In genomic region chr4:150914290-150914733, GRCm38 (mm10) we compare ENCODE assay signal across 7 mouse cellular contexts. TPM values are rescaled to one million over a fixed set of nuclear protein-coding genes. Genes with fewer than 3 reads are reported as not detected.
DNase-seq lines count a peak whose midpoint lies in the region; ATAC-seq lines count a peak whose summit lies in the region.

Park7 (minus strand) TSS chr4:150914437.
Tnfrsf9 (plus strand) TSS chr4:150914562.

- H3K27ac ChIP-seq in intestine, embryonic 16.5 days (ENCODE audit: low read length): peak within 1 kb of the TSS; percentile 91
- H3K27ac ChIP-seq in midbrain, embryonic 11.5 days (ENCODE audit: low read depth, low read length): peak within 1 kb of the TSS; percentile 22; the same call in 1 of the 2 replicates

- H3K9ac ChIP-seq in intestine, embryonic 16.5 days (ENCODE audit: low read depth, low read length): peak within 1 kb of the TSS; percentile 89
- peak within 1 kb of the TSS; percentile 80 for H3K9ac ChIP-seq in midbrain, embryonic 11.5 days (ENCODE audit: low read length)

- H3K27me3 ChIP-seq in intestine, embryonic 16.5 days (replicated peaks; ENCODE audit: control insufficient read depth, insufficient read depth, low read length): no peaks in the 10 kb centered on the region
- H3K27me3 ChIP-seq in midbrain, embryonic 11.5 days (ENCODE audit: control insufficient read depth, insufficient read depth, low read length): no peaks in the 10 kb centered on the region

- intact Hi-C loops in gastrocnemius, postnatal 36 days (cut with DNase I): no loop called here
- intact Hi-C loops in left cerebral cortex, postnatal 36 days (cut with DNase I): no loop called here

- H3K4me3 ChIP-seq in intestine, embryonic 16.5 days (ENCODE audit: low read length): peak within 1 kb of the TSS; percentile 75
- peak within 1 kb of the TSS; percentile 51 for H3K4me3 ChIP-seq in midbrain, embryonic 11.5 days (ENCODE audit: low read depth, low read length)

- peak within 1 kb of the TSS; percentile 72 for H3K4me2 ChIP-seq in intestine, embryonic 16.5 days (ENCODE audit: low read depth, low read length)
- peak within 1 kb of the TSS; percentile 71 for H3K4me2 ChIP-seq in midbrain, embryonic 11.5 days

- no peaks in the 10 kb centered on the region for H3K36me3 ChIP-seq in intestine, embryonic 16.5 days (ENCODE audit: control insufficient read depth, insufficient read depth, low read length)
- H3K36me3 ChIP-seq in midbrain, embryonic 11.5 days (ENCODE audit: control insufficient read depth, insufficient read depth, low read length): no peaks in the 10 kb centered on the region

- ATAC-seq in intestine, embryonic 16.5 days: peak; percentile 89
- ATAC-seq in midbrain, embryonic 11.5 days (ENCODE audit: low FRiP score): peak; percentile 86

- H3K9me3 ChIP-seq in intestine, embryonic 16.5 days (ENCODE audit: control insufficient read depth, low read length): no peaks in the 10 kb centered on the region
- H3K9me3 ChIP-seq in midbrain, embryonic 11.5 days (ENCODE audit: control insufficient read depth, low read length): no peaks in the 10 kb centered on the region

- WGBS in intestine, embryonic 16.5 days: under 1% methylated on average over 48 of the region's 48 CpGs
- under 1% methylated on average over 48 of the region's 48 CpGs for WGBS in midbrain, embryonic 11.5 days

- H3K4me1 ChIP-seq in intestine, embryonic 16.5 days (ENCODE audit: control insufficient read depth, insufficient read depth, low read length): peaks cover 9% of the 10 kb centered on the region
- H3K4me1 ChIP-seq in midbrain, embryonic 11.5 days (ENCODE audit: control insufficient read depth, insufficient read depth, low read length): peaks cover 9% of the 10 kb centered on the region

- DNase-seq in adrenal gland, adult 18-20 months (ENCODE audit: low spot score in 2 of 2): peak; percentile 91 to 93
- DNase-seq in embryo, embryonic 11 days: peak; percentile 99
- peak; percentile 94 to 95 for DNase-seq in gastrocnemius, postnatal 36 days
- DNase-seq in left cerebral cortex, postnatal 36 days (ENCODE audit: low spot score in 2 of 2): peak; percentile 95 to 97
- DNase-seq in midbrain, embryonic 11.5 days (ENCODE audit: low spot score, missing footprints): peak; percentile 99
- peak; percentile 99 for DNase-seq in skeletal muscle tissue, adult 2 months (ENCODE audit: low read depth, low spot score)

RNA-seq across cellular contexts. Expression of gene Park7, which starts in this region (rescaled TPM):
- 100 to 1,000 TPM; 279 to 299 TPM for total RNA-seq in adrenal gland, adult 18-20 months (2021)
- 100 to 1,000 TPM; 795 to 846 TPM for total RNA-seq in gastrocnemius, postnatal 36 days (2021)
- 390 and 416 TPM in 2 replicates for polyA plus RNA-seq in intestine, embryonic 16.5 days (2015; fragmentation: Nextera tagmentation; extraction: Ambion mirVana)
- total RNA-seq in left cerebral cortex, postnatal 36 days (2021): 100 to 1,000 TPM; 184 to 211 TPM
- polyA plus RNA-seq in midbrain, embryonic 11.5 days (2014; fragmentation: Nextera tagmentation; extraction: Ambion mirVana): 383 and 406 TPM in 2 replicates

RNA-seq across cellular contexts. Expression of gene Tnfrsf9, which starts in this region (rescaled TPM):
- under 1 TPM in 1 of 2 experiments, not detected in 1; 0.33 TPM for total RNA-seq in adrenal gland, adult 18-20 months (2021)
- under 1 TPM in 1 of 2 experiments, not detected in 1; 0.30 TPM for total RNA-seq in gastrocnemius, postnatal 36 days (2021)
- polyA plus RNA-seq in intestine, embryonic 16.5 days (2015; fragmentation: Nextera tagmentation; extraction: Ambion mirVana): 2.4 and 2.5 TPM in 2 replicates
- total RNA-seq in left cerebral cortex, postnatal 36 days (2021): under 1 TPM; 0.37 to 0.59 TPM
- 0.18 and 0.30 TPM in 2 replicates for polyA plus RNA-seq in midbrain, embryonic 11.5 days (2014; fragmentation: Nextera tagmentation; extraction: Ambion mirVana)

Comparison
In these comparisons a context has a peak if more than half of its experiments do, and no peak if none do; other contexts are left out.
1. Peak in every context shown above with its lines: DNase-seq, ATAC-seq, H3K4me3 ChIP-seq and H3K27ac ChIP-seq.